Mouse (Mus musculus) forebrain, postnatal 0 days (tissue): Measurements from ENCODE around the gene Ankrd44. TPM values are rescaled to one million over a fixed set of nuclear protein-coding genes. Genes with fewer than 3 reads are reported as not detected.

Experiments used
- ATAC-seq: fragments of 200-750 bp; cut with Nextera tagmentation; 2 replicates; pipeline ENCODE4 v1.8.0; 2017; ENCODE audit warnings: mild to moderate bottlenecking, moderate library complexity
- DNase-seq: peaks from one replicate; pipeline ENCODE4 v3.0.0-alpha.2; 2015
- H3K27ac ChIP-seq: fragments of 300-500 bp; sonication (generic); 2 replicates; pipeline ENCODE4 v1.5.1; 2014; ENCODE audit warnings: low read depth, mild to moderate bottlenecking, antibody characterized with exemption, low read length, moderate library complexity, mixed read lengths
- H3K27me3 ChIP-seq: fragments of 300-500 bp; sonication (generic); 2 replicates; pipeline ENCODE4 v1.6.1; 2014; ENCODE audit warnings: mild to moderate bottlenecking, low read length, mixed read lengths; ENCODE audit not compliant: insufficient read depth
- H3K36me3 ChIP-seq: fragments of 300-500 bp; sonication (generic); 2 replicates; pipeline ENCODE4 v1.6.1; 2014; ENCODE audit warnings: mild to moderate bottlenecking, moderate library complexity; ENCODE audit not compliant: insufficient read depth
- H3K4me1 ChIP-seq: fragments of 300-500 bp; sonication (generic); 2 replicates; pipeline ENCODE4 v1.6.1; 2014; ENCODE audit warnings: antibody characterized with exemption; ENCODE audit not compliant: insufficient read depth
- H3K4me2 ChIP-seq: fragments of 300-500 bp; sonication (generic); 2 replicates; pipeline ENCODE4 v1.6.1; 2014; ENCODE audit warnings: low read depth, mild to moderate bottlenecking, moderate library complexity
- H3K4me3 ChIP-seq: fragments of 300-500 bp; sonication (generic); 2 replicates; pipeline ENCODE4 v1.5.1; 2014; ENCODE audit warnings: low read depth, low read length, mixed read lengths
- H3K9ac ChIP-seq: fragments of 300-500 bp; sonication (generic); 2 replicates; pipeline ENCODE4 v1.6.1; 2014; ENCODE audit warnings: mild to moderate bottlenecking
- H3K9me3 ChIP-seq: fragments of 300-500 bp; sonication (generic); 2 replicates; pipeline ENCODE4 v1.6.1; 2016; ENCODE audit warnings: low read length
- CTCF ChIP-seq: sonication (generic); IDR thresholded peaks from 2 replicates; pipeline ENCODE4 v1.5.1; 2016; ENCODE audit warnings: antibody characterized with exemption, control low read depth, low read depth
- WGBS: fragments of 180-500 bp; shearing (Covaris S2); extraction: QIAGEN DNeasy Blood & Tissue Kit; methylation state at CpG from one replicate; pipeline ENCODE4 v1.1.7; 2014; 5-methylcytosine and 5-hydroxymethylcytosine counted together
- polyA plus RNA-seq: library from polyadenylated mRNA; unstranded; fragments of >200 nt; fragmentation: Nextera tagmentation; extraction: Ambion mirVana; gene quantifications from 2 replicates; pipeline ENCODE4 v1.2.1, GENCODE M21; 2015
- total RNA-seq: library from RNA; depleted of rRNA; stranded (reverse); fragments of >200 nt; gene quantifications from 2 replicates; pipeline ENCODE4 v1.2.3, GENCODE M21; 2014

Ankrd44 gene
- total and polyA plus RNA-seq, 2 experiments from 2014 or later, result 12.8 to 88.1 TPM

DNA sequence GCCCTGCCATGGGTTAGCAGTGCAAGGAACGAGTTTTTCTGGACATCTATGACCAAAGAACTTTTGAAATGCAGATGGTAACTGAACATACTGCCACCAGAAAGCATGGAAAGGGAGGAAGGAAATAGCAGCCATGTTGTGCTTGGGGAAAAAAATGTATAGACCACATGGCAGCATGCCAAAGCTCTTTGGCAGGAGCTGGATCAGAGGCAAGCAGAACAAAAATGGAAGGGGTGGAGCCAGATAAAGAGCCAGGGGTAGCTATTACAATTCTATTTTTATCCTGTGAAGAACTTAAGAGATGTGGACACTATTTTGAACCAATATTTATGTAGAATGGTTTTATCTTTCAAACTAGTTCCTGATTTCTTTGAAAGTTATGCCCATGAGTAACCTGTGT lies 215.6 kb downstream of the Ankrd44 start:
- no peak overlapping the region for H3K27ac ChIP-seq
- peaks cover 3% of the 10 kb centered on the region; the same call in 1 of the 2 replicates for H3K9me3 ChIP-seq
- no peak overlapping the region for H3K4me3 ChIP-seq
- peaks cover 7% of the 10 kb centered on the region; the same call in 1 of the 2 replicates for H3K4me1 ChIP-seq
- 31% methylated on average over 1 of the region's 1 CpGs for WGBS
- no peak overlapping the region for H3K9ac ChIP-seq
- ATAC-seq (no peak), DNase-seq (peak; percentile 33)
- no peaks in the 10 kb centered on the region for H3K27me3 ChIP-seq
- no peaks in the 10 kb centered on the region for H3K36me3 ChIP-seq
- TF ChIP-seq CTCF, result no peak
- no peak overlapping the region for H3K4me2 ChIP-seq

- peak overlapping the region; percentile 42 for H3K27ac ChIP-seq
- H3K9ac ChIP-seq, result no peak overlapping the region
- no peak for TF ChIP-seq CTCF
- H3K4me1 ChIP-seq, result peaks cover 12% of the 10 kb centered on the region
- DNase-seq, result peak; percentile 79
- H3K36me3 ChIP-seq, result no peaks in the 10 kb centered on the region
- no peak overlapping the region for H3K4me2 ChIP-seq
- H3K27me3 ChIP-seq, result no peaks in the 10 kb centered on the region
- peaks cover 3% of the 10 kb centered on the region; the same call in 1 of the 2 replicates for H3K9me3 ChIP-seq
- peak; percentile 93 for ATAC-seq
- 27% methylated on average over 8 of the region's 8 CpGs for WGBS
- no peak overlapping the region for H3K4me3 ChIP-seq
These were observed 218.2 kb downstream of the Ankrd44 start for GRCm38 (mm10) chr1:54707888-54708565.

DNA sequence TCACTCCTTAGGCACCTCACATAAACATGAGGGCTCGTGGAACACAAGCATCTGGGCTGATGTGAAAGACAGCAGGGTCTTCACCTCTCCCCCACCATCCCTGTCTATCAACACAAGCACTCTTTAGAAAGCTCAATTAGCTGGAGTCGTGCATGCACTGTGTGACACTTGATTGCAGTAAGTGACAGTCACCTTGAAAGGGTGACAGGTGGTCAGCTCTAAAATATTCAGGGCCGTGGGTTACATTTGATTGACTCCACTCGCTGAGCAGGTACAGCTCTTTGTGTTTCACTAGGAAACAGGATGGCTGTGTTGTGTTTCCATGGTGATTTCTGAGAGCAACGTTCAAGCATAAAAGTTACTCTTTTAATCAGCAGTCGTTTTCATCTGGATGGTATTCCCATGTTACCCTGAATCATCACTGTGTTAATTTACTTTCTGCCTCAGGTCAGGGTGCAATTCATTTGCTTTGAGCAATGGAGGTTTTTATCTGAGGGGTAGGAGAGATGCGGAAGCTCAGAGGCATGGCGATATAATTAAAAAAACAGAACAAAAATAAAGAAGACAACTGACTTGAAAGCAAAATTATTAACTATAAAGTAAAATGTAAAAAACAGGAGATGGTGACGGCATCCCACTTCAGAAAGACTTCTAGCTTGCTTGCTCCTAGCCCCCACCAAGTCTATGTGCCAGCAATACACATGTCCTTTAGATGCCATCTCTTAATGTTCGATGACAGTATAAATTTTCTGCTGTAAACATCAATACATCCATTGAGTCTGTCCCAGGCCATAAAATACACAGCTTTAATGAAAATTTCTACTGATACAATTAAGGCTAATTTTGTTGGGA lies 218.9 kb downstream of the Ankrd44 start:
- peaks cover 13% of the 10 kb centered on the region for H3K4me1 ChIP-seq
- peak; percentile 51 for DNase-seq
- H3K9me3 ChIP-seq, result peaks cover under 1% of the 10 kb centered on the region; the same call in 1 of the 2 replicates
- peak; percentile 58 for ATAC-seq
- WGBS, result 27% methylated on average over 10 of the region's 10 CpGs
- no peak overlapping the region for H3K9ac ChIP-seq
- peak overlapping the region; percentile 42 for H3K27ac ChIP-seq
- no peaks in the 10 kb centered on the region for H3K27me3 ChIP-seq
- no peak overlapping the region for H3K4me3 ChIP-seq
- no peak overlapping the region; the same call in 1 of the 2 replicates for H3K4me2 ChIP-seq
- TF ChIP-seq CTCF, result no peak
- H3K36me3 ChIP-seq, result no peaks in the 10 kb centered on the region

DNA sequence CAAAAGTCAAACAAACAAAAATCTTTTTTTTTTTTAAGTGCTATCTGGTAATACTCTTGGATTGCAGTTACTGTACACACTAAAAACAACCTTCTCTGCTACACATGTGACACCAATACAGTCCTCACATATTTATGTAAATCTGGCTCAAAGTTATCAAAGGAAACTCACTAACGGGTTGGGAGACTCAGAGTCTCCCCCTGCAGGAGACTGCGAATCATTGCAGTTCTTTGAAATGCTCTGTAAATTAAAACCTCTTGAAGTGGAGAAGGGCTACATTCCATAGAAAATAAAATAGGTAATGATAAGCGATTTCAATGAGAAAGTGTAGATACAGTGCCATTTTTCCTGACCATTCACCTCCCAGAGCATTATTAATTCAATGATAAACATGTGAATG lies 219.6 kb downstream of the Ankrd44 start:
- 18% methylated on average over 3 of the region's 3 CpGs for WGBS
- no peaks in the 10 kb centered on the region for H3K9me3 ChIP-seq
- peak; percentile 67 for TF ChIP-seq CTCF
- H3K4me1 ChIP-seq, result peaks cover 13% of the 10 kb centered on the region
- DNase-seq (peak; percentile 21), ATAC-seq (no peak)
- no peaks in the 10 kb centered on the region for H3K27me3 ChIP-seq
- 0 out of 2 replicates have a peak overlapping the region, but pooled peaks have one; percentile 42 for H3K27ac ChIP-seq
- no peak overlapping the region for H3K9ac ChIP-seq
- H3K36me3 ChIP-seq, result no peaks in the 10 kb centered on the region
- H3K4me3 ChIP-seq, result no peak overlapping the region
- no peak overlapping the region for H3K4me2 ChIP-seq

DNA sequence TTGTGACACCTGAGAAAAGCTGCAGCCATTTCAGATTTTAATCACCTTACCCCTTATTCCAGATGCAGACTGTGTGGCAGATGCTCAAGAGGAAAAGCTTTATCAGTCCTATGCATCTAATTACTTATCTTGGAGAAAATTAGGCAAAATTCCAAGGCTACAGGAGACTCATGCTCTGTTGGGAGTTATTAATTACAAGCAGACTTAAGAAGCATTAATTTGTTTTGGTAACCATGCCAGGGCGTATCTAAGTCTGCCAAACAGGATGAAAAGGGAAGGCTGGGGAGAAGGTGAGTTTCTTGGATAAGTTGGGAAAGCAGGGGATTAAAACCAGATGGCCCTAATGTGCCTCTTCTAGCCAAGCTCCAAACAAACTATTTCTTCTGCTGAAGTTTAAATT lies 222.7 kb downstream of the Ankrd44 start:
- Histone ChIP-seq H3K4me3 (no peak overlapping the region), H3K4me2 (no peak overlapping the region), H3K36me3 (no peaks in the 10 kb centered on the region), H3K9me3 (no peaks in the 10 kb centered on the region), H3K4me1 (peaks cover 13% of the 10 kb centered on the region), H3K27me3 (no peaks in the 10 kb centered on the region), H3K27ac (no peak overlapping the region), H3K9ac (no peak overlapping the region)
- 38% methylated on average over 1 of the region's 1 CpGs for WGBS
- ATAC-seq (no peak), DNase-seq (no peak)
- no peak for TF ChIP-seq CTCF

GRCm38 (mm10) chr1:54702918-54703317 lies 223.3 kb downstream of the Ankrd44 start:
- no peak overlapping the region for H3K9ac ChIP-seq
- TF ChIP-seq CTCF, result no peak
- peaks cover 10% of the 10 kb centered on the region for H3K4me1 ChIP-seq
- H3K4me2 ChIP-seq, result no peak overlapping the region
- ATAC-seq, result no peak
- no peaks in the 10 kb centered on the region for H3K9me3 ChIP-seq
- no peaks in the 10 kb centered on the region for H3K36me3 ChIP-seq
- H3K4me3 ChIP-seq, result no peak overlapping the region
- H3K27me3 ChIP-seq, result no peaks in the 10 kb centered on the region
- H3K27ac ChIP-seq, result no peak overlapping the region
- DNase-seq, result no peak

DNA sequence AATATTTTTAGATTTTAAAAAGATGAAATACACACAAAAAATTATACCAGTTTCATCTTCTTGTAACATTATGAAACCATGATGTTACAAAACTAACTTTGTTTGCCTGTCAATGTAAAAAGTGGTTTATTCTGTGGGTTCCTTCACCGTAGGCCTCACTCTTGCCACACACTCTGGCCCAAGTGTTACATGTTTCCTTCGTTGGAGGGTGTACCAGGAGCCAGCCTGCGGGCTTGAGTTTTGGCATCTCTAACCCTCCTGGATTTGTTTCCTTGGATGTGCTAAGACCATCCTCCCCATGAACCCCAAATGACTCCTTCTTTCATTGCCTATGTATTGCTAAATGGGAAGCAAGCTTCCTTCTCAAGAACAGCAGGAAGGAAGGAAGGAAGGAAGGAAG lies 230.8 kb downstream of the Ankrd44 start:
- DNase-seq (no peak), ATAC-seq (no peak)
- WGBS, result 81% methylated on average over 3 of the region's 3 CpGs
- Histone ChIP-seq H3K9me3 (no peaks in the 10 kb centered on the region), H3K4me1 (no peaks in the 10 kb centered on the region), H3K27me3 (no peaks in the 10 kb centered on the region), H3K9ac (no peak overlapping the region), H3K36me3 (no peaks in the 10 kb centered on the region), H3K4me3 (no peak overlapping the region), H3K27ac (no peak overlapping the region), H3K4me2 (no peak overlapping the region)
- no peak for TF ChIP-seq CTCF
